Mouse (Mus musculus) kidney, embryonic 14.5 days (tissue): ENCODE results near the gene Spata32. TPM values are rescaled to one million over a fixed set of nuclear protein-coding genes. Genes with fewer than 3 reads are reported as not detected.
A peak's percentile ranks its signal among the peaks of the same experiment; 100 is the strongest.

Source experiments
- ATAC-seq: fragments of 200-750 bp; cut with Nextera tagmentation; 2 replicates; pipeline ENCODE4 v1.8.0; 2017; ENCODE audit warnings: moderate number of reproducible peaks, mild to moderate bottlenecking, moderate TSS enrichment, moderate library complexity; ENCODE audit not compliant: low FRiP score, low TSS enrichment
- H3K27ac ChIP-seq: fragments of 300-500 bp; sonication (generic); 2 replicates; pipeline ENCODE4 v1.5.1; 2014; ENCODE audit warnings: low read depth, mild to moderate bottlenecking, low read length, moderate library complexity, mixed read lengths
- H3K27me3 ChIP-seq: fragments of 300-500 bp; sonication (generic); 2 replicates; pipeline ENCODE4 v1.6.1; 2014; ENCODE audit warnings: mild to moderate bottlenecking, low read length; ENCODE audit not compliant: control insufficient read depth, insufficient read depth
- H3K36me3 ChIP-seq: fragments of 300-500 bp; sonication (generic); 2 replicates; pipeline ENCODE4 v1.6.1; 2014; ENCODE audit warnings: low read length, mixed read lengths; ENCODE audit not compliant: control insufficient read depth, insufficient read depth
- H3K4me1 ChIP-seq: fragments of 300-500 bp; sonication (generic); 2 replicates; pipeline ENCODE4 v1.6.1; 2014; ENCODE audit warnings: low read length, mixed read lengths; ENCODE audit not compliant: control insufficient read depth, insufficient read depth
- H3K4me2 ChIP-seq: fragments of 300-500 bp; sonication (generic); replicated peaks from 2 replicates; pipeline ENCODE4 v1.6.1; 2014; ENCODE audit warnings: low read depth, mild to moderate bottlenecking, low read length
- H3K4me3 ChIP-seq: fragments of 300-500 bp; sonication (generic); 2 replicates; pipeline ENCODE4 v1.5.1; 2014; ENCODE audit warnings: mild to moderate bottlenecking, low read length
- H3K9ac ChIP-seq: fragments of 300-500 bp; sonication (generic); 2 replicates; pipeline ENCODE4 v1.6.1; 2014; ENCODE audit warnings: low read depth, mild to moderate bottlenecking, low read length, moderate library complexity
- H3K9me3 ChIP-seq: fragments of 300-500 bp; sonication (generic); 2 replicates; pipeline ENCODE4 v1.6.1; 2016; ENCODE audit warnings: low read length; ENCODE audit not compliant: control insufficient read depth
- WGBS: fragments of 180-500 bp; shearing (Covaris S2); extraction: QIAGEN DNeasy Blood & Tissue Kit; methylation state at CpG from one replicate; pipeline ENCODE4 v1.1.7; 2014; 5-methylcytosine and 5-hydroxymethylcytosine counted together
- polyA plus RNA-seq: library from polyadenylated mRNA; unstranded; fragments of >200 nt; fragmentation: Nextera tagmentation; extraction: Ambion mirVana; gene quantifications from 2 replicates; pipeline ENCODE4 v1.2.1, GENCODE M21; 2014

Gene Spata32
- polyA plus RNA-seq, 1 experiment from 2014 or later = not detected

DNA sequence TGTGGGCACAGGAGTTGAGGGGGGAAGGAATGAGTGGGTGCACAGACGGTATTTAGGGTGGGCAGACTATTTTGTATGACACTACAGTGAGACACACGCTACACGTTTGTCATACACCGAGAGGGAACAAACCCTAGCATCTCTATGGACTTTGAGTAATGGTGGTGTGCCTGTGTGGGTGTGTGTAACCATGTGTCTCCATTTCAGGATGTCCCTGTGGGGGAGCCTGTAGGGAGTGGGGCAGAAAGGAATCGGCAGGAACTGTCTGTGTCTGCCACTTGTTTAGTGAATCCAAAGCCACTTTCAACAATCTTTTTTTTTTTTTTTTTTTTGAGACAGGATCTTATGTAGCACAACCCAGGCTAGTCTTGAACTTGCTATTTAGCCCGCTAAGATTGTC is 12.0 kb downstream of the Spata32 start:
- no peaks in the 10 kb centered on the region for H3K4me1 ChIP-seq
- H3K4me2 ChIP-seq = no peak overlapping the region
- WGBS = 93% methylated on average over 6 of the region's 6 CpGs
- no peaks in the 10 kb centered on the region for H3K9me3 ChIP-seq
- H3K27me3 ChIP-seq = no peaks in the 10 kb centered on the region
- H3K9ac ChIP-seq = no peak overlapping the region
- no peak for ATAC-seq
- H3K36me3 ChIP-seq = no peaks in the 10 kb centered on the region
- no peak overlapping the region for H3K27ac ChIP-seq
- H3K4me3 ChIP-seq = no peak overlapping the region

- no peaks in the 10 kb centered on the region for H3K36me3 ChIP-seq
- no peak overlapping the region for H3K9ac ChIP-seq
- no peak for ATAC-seq
These were observed 15.9 kb downstream of the Spata32 start for GRCm38 (mm10) chr11:103202376-103202775.

GRCm38 (mm10) chr11:103201664-103202063 is 16.6 kb downstream of the Spata32 start:
- H3K36me3 ChIP-seq = no peaks in the 10 kb centered on the region
- H3K27me3 ChIP-seq = peaks cover 44% of the 10 kb centered on the region
- H3K4me1 ChIP-seq = peaks cover 11% of the 10 kb centered on the region
- H3K9me3 ChIP-seq = no peaks in the 10 kb centered on the region
- no peak for ATAC-seq
- H3K4me2 ChIP-seq = no peak overlapping the region
- no peak overlapping the region for H3K4me3 ChIP-seq
- H3K27ac ChIP-seq = no peak overlapping the region
- WGBS = 30% methylated on average over 6 of the region's 6 CpGs
- no peak overlapping the region for H3K9ac ChIP-seq

More at GRCm38 (mm10) chr11:103202376-103202775, 15.9 kb downstream of the Spata32 start:
- Histone ChIP-seq H3K4me3 (no peak overlapping the region), H3K27ac (no peak overlapping the region), H3K27me3 (peaks cover 37% of the 10 kb centered on the region), H3K4me2 (no peak overlapping the region), H3K4me1 (peaks cover 11% of the 10 kb centered on the region), H3K9me3 (no peaks in the 10 kb centered on the region)

- H3K9ac ChIP-seq = peak overlapping the region; percentile 47
- peak; percentile 59 for ATAC-seq
- peak overlapping the region; percentile 77 for H3K4me2 ChIP-seq
- 2% methylated on average over 58 of the region's 59 CpGs for WGBS
- H3K36me3 ChIP-seq = no peaks in the 10 kb centered on the region
- H3K4me1 ChIP-seq = peaks cover 11% of the 10 kb centered on the region
- H3K4me3 ChIP-seq = peak overlapping the region; percentile 47
- peaks cover 64% of the 10 kb centered on the region for H3K27me3 ChIP-seq
- H3K27ac ChIP-seq = no peak overlapping the region
- no peaks in the 10 kb centered on the region for H3K9me3 ChIP-seq
These were observed 19.1 kb downstream of the Spata32 start for GRCm38 (mm10) chr11:103198911-103199803.

- peak overlapping the region; percentile 47; the same call in 1 of the 2 replicates for H3K4me3 ChIP-seq
- peaks cover 12% of the 10 kb centered on the region for H3K4me1 ChIP-seq
- no peak for ATAC-seq
- no peaks in the 10 kb centered on the region for H3K36me3 ChIP-seq
- H3K4me2 ChIP-seq = peak overlapping the region; percentile 77; the same call in 1 of the 2 replicates
- WGBS = 2% methylated on average over 16 of the region's 16 CpGs
- peaks cover 72% of the 10 kb centered on the region for H3K27me3 ChIP-seq
- H3K9ac ChIP-seq = no peak overlapping the region
- H3K9me3 ChIP-seq = no peaks in the 10 kb centered on the region
- H3K27ac ChIP-seq = no peak overlapping the region
These were observed 19.9 kb downstream of the Spata32 start for GRCm38 (mm10) chr11:103198339-103198738.

- Histone ChIP-seq H3K27me3 (peaks cover 82% of the 10 kb centered on the region), H3K9ac (no peak overlapping the region), H3K9me3 (no peaks in the 10 kb centered on the region), H3K27ac (no peak overlapping the region), H3K4me1 (peaks cover 22% of the 10 kb centered on the region), H3K4me2 (no peak overlapping the region), H3K4me3 (no peak overlapping the region), H3K36me3 (no peaks in the 10 kb centered on the region)
- ATAC-seq = no peak
- WGBS = 69% methylated on average over 4 of the region's 4 CpGs
These were observed 20.9 kb downstream of the Spata32 start for GRCm38 (mm10) chr11:103197340-103197739.

DNA sequence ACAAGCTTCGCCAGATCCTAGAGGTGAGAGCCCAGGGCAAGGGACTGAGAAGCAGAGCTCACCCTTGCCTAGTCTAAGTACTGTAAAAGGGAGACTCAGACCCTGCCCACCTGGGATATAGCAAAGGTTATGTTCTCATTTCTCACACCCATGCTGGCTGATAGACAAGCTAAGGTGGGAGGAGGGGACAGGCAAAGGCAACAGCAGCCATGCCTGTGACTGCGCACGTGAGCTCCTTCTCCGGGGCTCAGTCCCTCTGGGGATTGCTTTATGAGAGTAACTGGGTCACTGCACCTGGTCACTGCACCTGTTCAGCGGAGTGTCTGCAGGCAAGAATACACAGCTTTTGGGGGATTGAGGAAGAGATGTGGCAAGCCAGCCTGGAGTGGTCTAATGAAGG is 22.6 kb downstream of the Spata32 start:
- ATAC-seq = no peak
- H3K9me3 ChIP-seq = no peaks in the 10 kb centered on the region
- no peak overlapping the region for H3K27ac ChIP-seq
- WGBS = 74% methylated on average over 5 of the region's 5 CpGs
- no peak overlapping the region for H3K4me3 ChIP-seq
- H3K27me3 ChIP-seq = peaks cover 87% of the 10 kb centered on the region
- no peaks in the 10 kb centered on the region for H3K36me3 ChIP-seq
- H3K4me1 ChIP-seq = peaks cover 22% of the 10 kb centered on the region
- H3K4me2 ChIP-seq = no peak overlapping the region
- H3K9ac ChIP-seq = no peak overlapping the region

GRCm38 (mm10) chr11:103195236-103195635 is 23.0 kb downstream of the Spata32 start:
- Histone ChIP-seq H3K4me2 (no peak overlapping the region), H3K27me3 (peaks cover 83% of the 10 kb centered on the region), H3K27ac (no peak overlapping the region), H3K9me3 (no peaks in the 10 kb centered on the region), H3K36me3 (no peaks in the 10 kb centered on the region), H3K9ac (no peak overlapping the region), H3K4me3 (no peak overlapping the region), H3K4me1 (peaks cover 22% of the 10 kb centered on the region)
- no peak for ATAC-seq
- whole genome bisulfite sequencing = 68% methylated on average over 18 of the region's 18 CpGs

- H3K27ac ChIP-seq = no peak overlapping the region
- H3K9ac ChIP-seq = no peak overlapping the region
- peaks cover 12% of the 10 kb centered on the region for H3K4me1 ChIP-seq
- no peak overlapping the region for H3K4me2 ChIP-seq
- no peaks in the 10 kb centered on the region for H3K36me3 ChIP-seq
- no peak overlapping the region for H3K4me3 ChIP-seq
- H3K9me3 ChIP-seq = no peaks in the 10 kb centered on the region
- no peak for ATAC-seq
- 41% methylated on average over 9 of the region's 9 CpGs for whole genome bisulfite sequencing
- H3K27me3 ChIP-seq = peaks cover 69% of the 10 kb centered on the region
These were observed 24.4 kb downstream of the Spata32 start for GRCm38 (mm10) chr11:103193825-103194168.
